Mouse (Mus musculus) MEL (cell line): ENCODE measurements around the gene Bbof1.

Experiments
- CTCF ChIP-seq, 3 experiments: IDR thresholded peaks in 2 of 3; conservative IDR thresholded peaks in 1 of 3; 2 replicates each; pipeline ENCODE4 v1.5.1; 2011 to 2012; ENCODE audit warnings: low read length in 3 of 3, low read depth in 2 of 3, mild to moderate bottlenecking in 2 of 3, improper control_type of control experiment in 1 of 3, inconsistent platforms in 1 of 3, mixed read lengths in 1 of 3, moderate library complexity in 1 of 3; ENCODE audit not compliant: control insufficient read depth in 1 of 3, insufficient read depth in 1 of 3, poor library complexity in 1 of 3, severe bottlenecking in 1 of 3
- E2F4 ChIP-seq: IDR thresholded peaks from 2 replicates; pipeline ENCODE4 v1.6.1; 2011; ENCODE audit warnings: low read depth, low read length, improper control_type of control experiment, borderline replicate concordance
- NELFE ChIP-seq: IDR thresholded peaks from 2 replicates; pipeline ENCODE4 v1.6.1; 2011; ENCODE audit warnings: low read depth, low read length, improper control_type of control experiment
- NRF1 ChIP-seq: IDR thresholded peaks from 2 replicates; pipeline ENCODE4 v1.6.1; 2014; ENCODE audit warnings: low read depth, mild to moderate bottlenecking, inconsistent platforms, low read length, improper control_type of control experiment, moderate library complexity; ENCODE audit not compliant: poor library complexity, insufficient read depth, severe bottlenecking
- SMC3 ChIP-seq: IDR thresholded peaks from 2 replicates; pipeline ENCODE4 v1.6.1; 2011; ENCODE audit warnings: low read depth, low read length, improper control_type of control experiment
- TAL1 ChIP-seq: IDR thresholded peaks from 2 replicates; pipeline ENCODE4 v1.6.1; 2012; ENCODE audit warnings: mild to moderate bottlenecking, inconsistent platforms, low read length, moderate library complexity, mixed read lengths
- ZKSCAN1 ChIP-seq: IDR thresholded peaks from 2 replicates; pipeline ENCODE4 v1.6.1; 2012; ENCODE audit warnings: low read depth, mild to moderate bottlenecking, inconsistent platforms, low read length, improper control_type of control experiment, moderate library complexity

DNA sequence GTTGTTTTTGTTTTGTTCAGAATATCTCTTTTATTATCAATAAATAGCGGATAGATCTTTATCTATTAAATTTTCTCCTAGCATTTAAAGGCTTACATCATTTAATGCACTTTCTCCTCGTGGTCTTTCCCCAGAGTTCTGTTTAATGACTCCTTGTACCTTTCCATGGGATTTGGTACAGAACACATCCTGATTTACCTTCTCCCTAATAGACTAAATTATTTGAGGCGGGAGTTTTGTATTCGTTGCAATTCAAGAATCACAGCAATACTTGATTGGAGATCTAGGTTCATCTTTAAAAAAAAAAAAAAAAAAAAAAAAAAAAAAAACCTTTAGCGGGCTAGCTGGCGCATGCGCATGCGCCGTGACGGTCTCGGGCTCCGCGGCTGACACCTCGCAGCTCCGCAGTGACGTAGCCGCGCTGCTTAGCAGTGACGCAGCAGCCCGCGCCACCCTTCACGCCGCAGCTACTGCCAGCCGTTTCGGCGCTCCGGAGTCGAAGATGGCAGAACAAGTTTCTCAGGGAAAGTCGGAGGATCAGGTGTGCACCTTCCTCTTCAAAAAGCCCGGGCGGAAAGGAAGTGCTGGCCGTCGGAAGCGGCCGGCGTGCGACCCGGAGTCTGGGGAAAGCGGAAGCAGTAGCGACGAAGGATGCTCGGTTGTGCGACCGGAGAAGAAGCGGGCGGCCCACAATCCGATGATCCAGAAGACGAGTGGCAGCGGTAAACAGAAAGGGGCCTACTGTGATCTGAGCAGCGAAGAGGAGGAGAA, 8.1 kb downstream of the Bbof1 start, which contains the start of gene Rnf113a2:
- TF ChIP-seq CTCF (IDR thresholded peaks at IDR 0.05 in 2 of 3, conservative IDR thresholded peaks at IDR 0.05 in 1 of 3; ENCODE audit: control insufficient read depth in 1 of 3, insufficient read depth in 1 of 3, low read depth in 2 of 3, low read length in 3 of 3, poor library complexity in 1 of 3, severe bottlenecking in 1 of 3) (no peak), ZKSCAN1 (no peak), NELFE (no peak), E2F4 (no peak), NRF1 (no peak), SMC3 (no peak), TAL1 (no peak)
